Mouse (Mus musculus) kidney, postnatal 4 days (tissue): Measurements from ENCODE around the gene Rpn1.

ENCODE experiments used
- DNase-seq, 2 experiments: peaks; one replicate each; pipeline ENCODE4 v3.0.0; 2021; ENCODE audit warnings: mixed read lengths in 2 of 2

Rpn1 gene

GRCm38 (mm10) chr6:88065968-88066367 lies 18.3 kb upstream of the Rpn1 start:
- no peak for DNase-seq

GRCm38 (mm10) chr6:88067722-88068121 lies 16.6 kb upstream of the Rpn1 start:
- DNase-seq, result no peak

GRCm38 (mm10) chr6:88068739-88069138 lies 15.5 kb upstream of the Rpn1 start:
- DNase-seq, result no peak

GRCm38 (mm10) chr6:88070468-88070867 lies 13.8 kb upstream of the Rpn1 start:
- no peak for DNase-seq

- peak; percentile 46 to 65 for DNase-seq
These were observed 13.1 kb upstream of the Rpn1 start for GRCm38 (mm10) chr6:88071216-88071615.

- peak; percentile 97 to 98 for DNase-seq
These were observed 9.3 kb upstream of the Rpn1 start for GRCm38 (mm10) chr6:88074752-88075554.

- no peak for DNase-seq
These were observed 8.2 kb upstream of the Rpn1 start for GRCm38 (mm10) chr6:88075960-88076517.

GRCm38 (mm10) chr6:88083095-88083494 lies 1.2 kb upstream of the Rpn1 start:
- no peak for DNase-seq

- no peak for DNase-seq
These were observed 610 bp upstream of the Rpn1 start for GRCm38 (mm10) chr6:88083672-88084071.

GRCm38 (mm10) chr6:88088971-88089370 lies 4.7 kb downstream of the Rpn1 start:
- no peak for DNase-seq

- DNase-seq, result no peak
These were observed 11.1 kb downstream of the Rpn1 start for GRCm38 (mm10) chr6:88095377-88095776.

- no peak for DNase-seq
These were observed 17.8 kb downstream of the Rpn1 start for GRCm38 (mm10) chr6:88102096-88102495.

- DNase-seq, result peak; percentile 93 to 95
These were observed 21.7 kb downstream of the Rpn1 start for GRCm38 (mm10) chr6:88105783-88106611.

GRCm38 (mm10) chr6:88106612-88107123 lies 22.4 kb downstream of the Rpn1 start:
- DNase-seq, result no peak

- no peak for DNase-seq
These were observed 23.6 kb downstream of the Rpn1 start for GRCm38 (mm10) chr6:88107661-88108535.

- DNase-seq, result peak; percentile 74 to 81
These were observed 28.9 kb downstream of the Rpn1 start for GRCm38 (mm10) chr6:88113139-88113538.

GRCm38 (mm10) chr6:88114414-88114813 lies 30.1 kb downstream of the Rpn1 start:
- no peak for DNase-seq

- peak; percentile 45 to 68 for DNase-seq
These were observed 32.3 kb downstream of the Rpn1 start for GRCm38 (mm10) chr6:88116347-88117183.

GRCm38 (mm10) chr6:88117184-88117575 lies 32.9 kb downstream of the Rpn1 start:
- DNase-seq, result no peak

- DNase-seq, result no peak
These were observed 35.0 kb downstream of the Rpn1 start for GRCm38 (mm10) chr6:88119309-88119708.

- no peak for DNase-seq
These were observed 36.5 kb downstream of the Rpn1 start for GRCm38 (mm10) chr6:88120813-88121212.
